Mouse (Mus musculus) kidney, adult 18-20 months (tissue): ENCODE data around the gene Mup14.
"Not testable (repeated sequence)": the region's sequence is repeated elsewhere in the genome, so short reads cannot be mapped to it uniquely, and the experiment has no call there.

Source experiments
- DNase-seq: peaks from one replicate; pipeline ENCODE4 v3.0.0; 2021

Gene Mup14

DNA sequence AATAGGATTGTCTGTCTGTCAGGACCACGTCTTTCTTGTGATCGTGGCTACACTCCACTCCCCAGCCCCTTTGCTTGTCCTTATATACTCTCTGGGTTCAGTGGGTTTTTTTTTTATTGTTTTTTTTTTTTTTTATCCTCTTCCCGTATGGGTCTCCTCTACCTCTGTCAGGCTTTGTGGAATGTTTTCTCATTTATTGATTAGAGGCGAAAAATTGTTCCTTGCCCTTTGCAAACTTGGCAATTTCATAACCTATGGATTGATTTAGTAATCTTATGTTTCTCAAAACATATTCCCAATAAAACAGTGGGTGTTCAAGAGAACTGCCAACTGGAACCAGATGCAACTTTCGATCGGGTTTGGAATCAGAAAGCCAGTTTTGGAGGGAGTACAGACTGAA, at the start of gene Mup14:
Gene Mup14, minus strand, starts transcription at position 101 of the 400 bp plus-strand sequence.
- DNase-seq, result not testable (repeated sequence)

DNA sequence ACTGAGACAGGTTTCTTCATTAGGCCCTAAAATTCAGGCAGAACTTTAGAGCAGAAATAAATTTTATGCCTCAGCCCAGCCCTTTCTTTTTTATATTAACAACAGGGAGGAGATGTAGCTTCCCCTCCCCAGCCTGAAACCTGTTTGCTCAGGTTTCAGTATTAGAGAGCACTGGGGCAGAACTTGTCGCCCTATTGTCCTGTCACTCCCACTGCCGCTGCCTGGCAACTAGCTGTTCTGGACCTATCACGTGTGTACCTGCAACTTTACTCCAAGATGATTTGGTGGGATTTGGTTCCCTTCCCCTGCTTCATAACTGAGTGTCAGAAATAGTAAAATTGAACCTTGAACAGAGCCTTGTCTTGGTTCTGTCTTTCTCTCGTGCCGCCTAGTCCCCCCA, 34.3 kb upstream of the Mup14 start:
- DNase-seq, result peak; percentile 37
